Mouse (Mus musculus): ENCODE data around the gene Ppp1cb.
A peak's percentile ranks its signal among the peaks of the same experiment; 100 is the strongest.
"Not testable (repeated sequence)": the region's sequence is repeated elsewhere in the genome, so short reads cannot be mapped to it uniquely, and the experiment has no call there.

Ppp1cb gene

GRCm38 (mm10) chr5:32458408-32459143 lies at the start of gene Ppp1cb:
Ppp1cb (plus strand) TSS chr5:32458843.
- peak; percentile 98 to 99 for DNase-seq (ENCODE audit: low spot score in 2 of 2)

GRCm38 (mm10) chr5:32409747-32410146 lies 48.9 kb upstream of the Ppp1cb start:
- no peak for DNase-seq (ENCODE audit: low spot score in 2 of 2)

- no peak for DNase-seq (ENCODE audit: low spot score in 2 of 2)
Measured at GRCm38 (mm10) chr5:32410954-32411688, 47.5 kb upstream of the Ppp1cb start.

- DNase-seq (ENCODE audit: low spot score in 2 of 2), result peak; percentile 10 to 34
Measured at GRCm38 (mm10) chr5:32412186-32412950, 46.3 kb upstream of the Ppp1cb start.

- DNase-seq (ENCODE audit: low spot score in 2 of 2), result peak; percentile 43 to 68
Measured at GRCm38 (mm10) chr5:32413083-32413482, 45.6 kb upstream of the Ppp1cb start.

GRCm38 (mm10) chr5:32413569-32413968 lies 45.1 kb upstream of the Ppp1cb start:
- DNase-seq (ENCODE audit: low spot score in 2 of 2), result no peak

GRCm38 (mm10) chr5:32414461-32414985 lies 44.1 kb upstream of the Ppp1cb start:
- peak; percentile 21 to 35 for DNase-seq (ENCODE audit: low spot score in 2 of 2)

- no peak for DNase-seq (ENCODE audit: low spot score in 2 of 2)
Measured at GRCm38 (mm10) chr5:32415554-32415953, 43.1 kb upstream of the Ppp1cb start.

- peak; percentile 86 to 87 for DNase-seq (ENCODE audit: low spot score in 2 of 2)
Measured at GRCm38 (mm10) chr5:32416881-32417280, 41.8 kb upstream of the Ppp1cb start.

GRCm38 (mm10) chr5:32422081-32422589 lies 36.5 kb upstream of the Ppp1cb start:
- DNase-seq (ENCODE audit: low spot score in 2 of 2), result no peak

GRCm38 (mm10) chr5:32423339-32424046 lies 35.1 kb upstream of the Ppp1cb start:
- no peak for DNase-seq (ENCODE audit: low spot score in 2 of 2)

- no peak for DNase-seq (ENCODE audit: low spot score in 2 of 2)
Measured at GRCm38 (mm10) chr5:32424464-32424863, 34.2 kb upstream of the Ppp1cb start.

- no peak for DNase-seq (ENCODE audit: low spot score in 2 of 2)
Measured at GRCm38 (mm10) chr5:32425485-32426171, 33.0 kb upstream of the Ppp1cb start.

GRCm38 (mm10) chr5:32430399-32430798 lies 28.2 kb upstream of the Ppp1cb start:
- no peak for DNase-seq (ENCODE audit: low spot score in 2 of 2)

GRCm38 (mm10) chr5:32434346-32434745 lies 24.3 kb upstream of the Ppp1cb start:
- DNase-seq (ENCODE audit: low spot score in 2 of 2), result not testable (repeated sequence)

GRCm38 (mm10) chr5:32435612-32436011 lies 23.0 kb upstream of the Ppp1cb start:
- no peak for DNase-seq (ENCODE audit: low spot score in 2 of 2)

- DNase-seq (ENCODE audit: low spot score in 2 of 2), result no peak
Measured at GRCm38 (mm10) chr5:32437901-32438563, 20.6 kb upstream of the Ppp1cb start.

- DNase-seq (ENCODE audit: low spot score in 2 of 2), result no peak
Measured at GRCm38 (mm10) chr5:32438564-32438922, 20.1 kb upstream of the Ppp1cb start.

GRCm38 (mm10) chr5:32441336-32441735 lies 17.3 kb upstream of the Ppp1cb start:
- peak; percentile 55 to 63 for DNase-seq (ENCODE audit: low spot score in 2 of 2)

- no peak for DNase-seq (ENCODE audit: low spot score in 2 of 2)
Measured at GRCm38 (mm10) chr5:32441992-32442575, 16.6 kb upstream of the Ppp1cb start.

All from heart, adult 9 months (tissue).